Mouse (Mus musculus) spleen, adult 2 months (tissue): ENCODE measurements around the gene Ccdc148.

ENCODE experiments used
- CTCF ChIP-seq: fragments of 200-500 bp; IDR thresholded peaks from 2 replicates; pipeline ENCODE4 v1.5.1; 2011; ENCODE audit warnings: mild to moderate bottlenecking, inconsistent platforms; ENCODE audit not compliant: insufficient read depth, insufficient read length, insufficient replicate concordance; ENCODE audit errors: extremely low read depth
- POLR2A ChIP-seq: fragments of 200-500 bp; IDR thresholded peaks from 2 replicates; pipeline ENCODE4 v1.6.1; 2011; ENCODE audit warnings: low read depth, low read length, inconsistent platforms

DNA sequence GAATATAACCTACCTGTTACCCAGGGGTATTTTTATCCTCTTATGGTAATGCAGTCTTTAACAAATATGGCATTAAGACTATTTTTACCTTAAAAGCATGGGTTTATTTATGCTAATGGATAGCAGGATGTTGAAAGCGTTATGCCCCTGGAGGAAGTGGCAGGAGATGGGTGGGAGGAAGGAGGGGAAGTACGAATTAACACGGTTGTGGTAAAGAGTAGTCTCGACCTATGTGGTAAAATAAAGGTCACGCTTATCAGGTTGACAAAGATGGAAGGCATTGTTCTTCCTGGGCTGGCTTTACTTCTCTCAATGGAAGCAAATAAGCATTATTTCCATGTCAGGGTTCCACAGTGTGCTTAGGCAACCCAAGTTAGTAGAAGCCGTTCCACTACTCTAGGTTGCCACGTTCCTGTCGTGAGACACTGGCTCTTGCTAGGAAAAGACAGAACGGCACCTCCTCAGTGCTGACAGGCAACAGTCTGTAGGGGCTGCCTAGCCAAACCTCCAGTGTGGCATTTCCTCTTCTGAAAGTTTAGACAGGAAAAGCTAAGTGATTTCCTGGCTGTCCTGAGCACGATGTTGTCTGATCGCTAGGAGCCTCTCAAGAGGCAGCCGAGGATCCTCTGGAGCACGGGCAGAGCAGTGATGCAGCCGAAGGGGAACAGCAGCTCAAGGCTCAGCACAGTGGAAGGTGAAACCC, 253.5 kb downstream of the Ccdc148 start:
- no peak for TF ChIP-seq CTCF
- TF ChIP-seq POLR2A, result no peak
